Mouse (Mus musculus) Patski (cell line): ENCODE results near the gene Psmd7. TPM values are rescaled to one million over a fixed set of nuclear protein-coding genes. Genes with fewer than 3 reads are reported as not detected.

ENCODE experiments used
- ATAC-seq: fragments of 100-300 bp; one replicate; pipeline ENCODE4 v1.8.0; 2021
- CTCF ChIA-PET: fragments of 350-600 bp; sonication (Branson Sonifier 250); formaldehyde crosslinking; loops from one replicate; lab custom pipeline; 2022; ENCODE audit warnings: inconsistent platforms; lab: Charles Lee
- POLR2A ChIA-PET: fragments of 350-600 bp; sonication (Branson Sonifier 250); formaldehyde crosslinking; loops from one replicate; lab custom pipeline; 2022; ENCODE audit warnings: antibody characterized with exemption, inconsistent platforms; lab: Charles Lee
- DNase-seq: peaks from one replicate; pipeline ENCODE4 v3.0.0-alpha.2; 2011; ENCODE audit warnings: low read depth, low spot score
- H3K27me3 ChIP-seq: fragments of 371-371 bp; one replicate; pipeline ENCODE4 v1.5.1; 2021
- CTCF ChIP-seq: fragments of 100-300 bp; IDR thresholded peaks from one replicate; pipeline ENCODE4 v1.5.1; 2021
- in situ Hi-C: fragments of 300-500 bp; cut with MboI; formaldehyde crosslinking; loops from 3 replicates; pipeline ENCODE4 v1.11.1; 2018; ENCODE audit warnings: low pct_unique_long_range_greater_than_20kb, mixed read lengths
- polyA plus RNA-seq: library from polyadenylated mRNA; unstranded; gene quantifications from one replicate; pipeline ENCODE4 v1.2.3, GENCODE M21; 2021

The Psmd7 gene
- polyA plus RNA-seq, 1 experiment from 2014 or later: 169 TPM

- POLR2A ChIA-PET: no interaction called here
- no peaks in the 10 kb centered on the region for H3K27me3 ChIP-seq
- in situ Hi-C loops: no loop called here
- DNase-seq (peak; percentile 9), ATAC-seq (peak; percentile 60)
- CTCF ChIA-PET: interaction anchor here (0.9 to 2.6 kb wide), 4 partner anchors 10 to 20 kb away, joined by 3 to 7 read pairs (median 4); no protein-coding TSS in a partner anchor
- TF ChIP-seq CTCF: no peak
Measured at GRCm38 (mm10) chr8:107556511-107556936, 31.7 kb downstream of the Psmd7 start.

GRCm38 (mm10) chr8:107555231-107555630 lies 33.0 kb downstream of the Psmd7 start:
- ATAC-seq (no peak), DNase-seq (no peak)
- ChIA-PET CTCF (interaction anchor here (1.0 to 2.6 kb wide), 6 partner anchors 9 to 107 kb away, joined by 3 to 7 read pairs (median 4); no protein-coding TSS in a partner anchor), POLR2A (interaction anchor here (0.8 to 1.1 kb wide), 2 partner anchors 18 to 32 kb away, joined by 3 to 4 read pairs; no protein-coding TSS in a partner anchor)
- no peak for TF ChIP-seq CTCF
- in situ Hi-C loops: no loop called here
- H3K27me3 ChIP-seq: no peaks in the 10 kb centered on the region

- in situ Hi-C loops: no loop called here
- H3K27me3 ChIP-seq: no peaks in the 10 kb centered on the region
- no peak for ATAC-seq
- no peak for TF ChIP-seq CTCF
- POLR2A ChIA-PET: no interaction called here
- DNase-seq: no peak
- CTCF ChIA-PET: no interaction called here
Measured at GRCm38 (mm10) chr8:107552234-107552633, 36.0 kb downstream of the Psmd7 start.

- CTCF ChIA-PET: interaction anchor here (1.7 kb wide), 1 partner anchor 9 kb away, joined by 7 read pairs; no protein-coding TSS in a partner anchor
- ATAC-seq (no peak), DNase-seq (no peak)
- no peaks in the 10 kb centered on the region for H3K27me3 ChIP-seq
- TF ChIP-seq CTCF: no peak
- in situ Hi-C loops: no loop called here
- POLR2A ChIA-PET: no interaction called here
Measured at GRCm38 (mm10) chr8:107546817-107547216, 41.4 kb downstream of the Psmd7 start.

- no peak for TF ChIP-seq CTCF
- H3K27me3 ChIP-seq: no peaks in the 10 kb centered on the region
- in situ Hi-C loops: no loop called here
- ChIA-PET CTCF (interaction anchor here (1.7 to 2.0 kb wide), 2 partner anchors 10 to 26 kb away, joined by 5 to 7 read pairs; no protein-coding TSS in a partner anchor), POLR2A (no interaction called here)
- ATAC-seq (no peak), DNase-seq (no peak)
Measured at GRCm38 (mm10) chr8:107546154-107546553, 42.1 kb downstream of the Psmd7 start.

- CTCF ChIA-PET: interaction anchor here (1.7 to 2.0 kb wide), 2 partner anchors 10 to 27 kb away, joined by 5 to 7 read pairs; no protein-coding TSS in a partner anchor
- no peak for ATAC-seq
- in situ Hi-C loops: no loop called here
Measured at GRCm38 (mm10) chr8:107545621-107546152, 42.6 kb downstream of the Psmd7 start.

DNA sequence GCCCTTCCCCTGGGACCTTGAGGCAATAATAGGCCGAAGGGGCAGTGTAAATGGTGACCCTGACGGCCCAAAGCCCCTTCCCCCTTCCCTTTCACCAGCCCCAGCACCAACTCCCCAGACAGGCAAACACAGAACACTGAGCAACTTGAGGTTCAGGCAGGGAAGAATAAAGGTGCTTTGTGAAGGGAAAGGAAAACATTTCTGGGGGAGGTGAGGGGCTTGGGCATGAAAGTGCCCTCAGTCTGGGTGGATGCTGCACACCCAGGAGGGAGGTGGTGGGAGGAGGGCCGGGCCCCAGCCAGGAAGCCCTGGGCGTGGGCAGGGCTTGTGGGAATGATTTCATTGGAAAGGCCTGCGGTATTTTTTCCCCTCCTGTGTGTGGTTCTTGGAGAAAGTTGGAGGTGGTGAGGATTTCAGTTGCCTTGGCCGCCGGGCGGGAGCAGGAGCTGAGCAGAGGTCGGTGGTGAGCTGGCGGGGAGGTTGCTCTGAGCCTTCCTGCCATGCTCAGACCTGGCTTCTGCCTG lies 43.6 kb downstream of the Psmd7 start:
- ChIA-PET POLR2A (no interaction called here), CTCF (interaction anchor here (2.0 kb wide), 1 partner anchor 28 kb away, joined by 5 read pairs; no protein-coding TSS in a partner anchor)
- ATAC-seq (peak; percentile 72), DNase-seq (peak; percentile 24)
- in situ Hi-C loops: no loop called here
- no peak for TF ChIP-seq CTCF
- H3K27me3 ChIP-seq: no peaks in the 10 kb centered on the region

More at GRCm38 (mm10) chr8:107545621-107546152, 42.6 kb downstream of the Psmd7 start:
- POLR2A ChIA-PET: no interaction called here
- H3K27me3 ChIP-seq: no peaks in the 10 kb centered on the region
- DNase-seq: no peak
- TF ChIP-seq CTCF: no peak

DNA sequence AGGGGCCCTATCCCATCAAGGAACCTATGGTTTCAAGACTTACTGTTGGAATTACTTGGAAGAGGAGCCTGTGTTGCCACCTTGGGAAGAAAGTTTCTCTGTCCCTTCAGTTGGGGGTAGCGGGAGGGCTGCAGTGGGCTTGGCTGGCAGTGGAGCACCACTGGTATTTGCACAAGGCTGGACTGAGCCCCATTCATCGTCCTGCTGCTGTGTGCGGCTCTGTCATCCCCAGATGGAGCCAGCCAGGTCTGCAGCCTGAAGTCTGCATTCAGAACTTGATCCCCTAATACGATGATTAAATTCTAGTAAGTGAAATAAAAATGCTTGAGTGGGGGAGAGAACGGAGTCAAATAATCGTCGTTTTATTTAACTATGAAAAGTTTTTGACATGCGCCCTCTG lies 44.1 kb downstream of the Psmd7 start:
- ChIA-PET POLR2A (no interaction called here), CTCF (no interaction called here)
- in situ Hi-C loops: no loop called here
- no peaks in the 10 kb centered on the region for H3K27me3 ChIP-seq
- DNase-seq: no peak
- no peak for TF ChIP-seq CTCF
- ATAC-seq: no peak

GRCm38 (mm10) chr8:107543714-107544113 lies 44.5 kb downstream of the Psmd7 start:
- ChIA-PET CTCF (interaction anchor here (1.4 to 1.9 kb wide), 3 partner anchors 11 to 54 kb away, joined by 4 to 5 read pairs (median 4); no protein-coding TSS in a partner anchor), POLR2A (no interaction called here)
- DNase-seq (no peak), ATAC-seq (no peak)
- H3K27me3 ChIP-seq: no peaks in the 10 kb centered on the region
- TF ChIP-seq CTCF: no peak
- in situ Hi-C loops: no loop called here

GRCm38 (mm10) chr8:107542151-107542550 lies 46.1 kb downstream of the Psmd7 start:
- no peak for ATAC-seq
- CTCF ChIA-PET: interaction anchor here (1.7 to 1.9 kb wide), 2 partner anchors 13 to 52 kb away, joined by 4 to 5 read pairs; no protein-coding TSS in a partner anchor
- H3K27me3 ChIP-seq: no peaks in the 10 kb centered on the region
- TF ChIP-seq CTCF: no peak
- POLR2A ChIA-PET: no interaction called here
- no peak for DNase-seq
- in situ Hi-C loops: no loop called here

- H3K27me3 ChIP-seq: no peaks in the 10 kb centered on the region
- ChIA-PET POLR2A (no interaction called here), CTCF (no interaction called here)
- no peak for TF ChIP-seq CTCF
- in situ Hi-C loops: no loop called here
- DNase-seq (no peak), ATAC-seq (no peak)
Measured at GRCm38 (mm10) chr8:107541369-107541768, 46.9 kb downstream of the Psmd7 start.
